Mouse (Mus musculus): ENCODE measurements around the gene Galnt4.

The Galnt4 gene

DNA sequence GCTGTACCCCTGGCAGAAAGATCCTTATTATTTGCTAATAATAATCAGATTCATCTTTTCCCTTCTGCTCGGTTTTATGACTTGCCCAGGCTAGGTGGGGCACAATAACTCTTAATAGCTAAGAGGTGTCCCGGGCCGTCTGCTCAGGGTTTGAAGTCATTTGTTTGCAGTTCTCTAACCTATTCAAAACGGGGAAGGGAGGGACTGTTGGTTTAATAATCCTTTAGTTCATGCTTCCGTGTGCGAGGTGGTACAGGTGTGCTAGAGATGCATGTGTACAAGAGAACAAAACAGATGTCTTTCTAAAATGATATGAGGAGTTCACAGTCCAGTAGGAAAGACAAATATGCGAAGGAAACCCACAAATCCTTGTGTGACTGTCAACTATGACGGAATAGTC is 6.3 kb downstream of the Galnt4 start:
- in situ Hi-C loops (cut with MboI, MseI) = no loop called here

DNA sequence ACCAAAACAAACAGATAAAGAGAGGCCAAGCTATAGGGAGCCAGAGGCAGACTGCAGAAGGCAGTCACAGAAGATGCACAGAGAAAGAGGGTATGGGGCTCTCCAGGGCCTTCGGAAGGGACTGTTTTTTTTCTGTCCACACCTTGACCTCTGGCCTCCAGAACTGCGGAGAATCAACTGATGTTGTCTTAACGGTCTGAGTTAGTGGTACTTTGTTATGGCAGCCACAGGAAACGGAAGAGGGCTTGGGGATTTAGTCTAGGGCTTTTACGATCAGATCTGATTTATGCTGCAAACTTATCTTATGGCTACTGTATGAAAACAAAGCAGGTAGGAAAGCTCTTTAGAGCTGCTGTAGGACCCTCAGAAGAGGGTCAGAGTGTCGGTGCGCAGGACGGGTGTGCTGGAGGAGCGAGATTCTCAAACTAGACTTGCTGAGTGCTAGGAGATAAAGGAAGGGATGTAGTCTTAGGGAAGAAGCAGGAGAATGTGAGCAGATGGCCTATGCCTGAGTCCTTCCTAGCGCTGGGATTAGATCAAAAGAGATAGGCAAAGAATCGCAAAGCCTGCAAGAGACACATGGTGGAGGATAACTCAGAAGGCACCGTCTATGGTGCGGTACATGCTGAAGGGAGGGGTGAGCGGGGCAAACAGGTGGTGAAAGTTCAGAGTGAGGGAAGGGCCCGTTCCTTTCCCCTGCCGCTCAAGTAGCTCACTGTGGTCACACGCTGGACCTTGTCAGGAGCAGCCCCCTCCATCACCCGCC is 7.7 kb downstream of the Galnt4 start:
- in situ Hi-C loops (cut with MboI, MseI) = no loop called here

- in situ Hi-C loops (cut with MboI, MseI) = no loop called here
These were observed 8.3 kb downstream of the Galnt4 start for GRCm38 (mm10) chr10:99116237-99116632.

DNA sequence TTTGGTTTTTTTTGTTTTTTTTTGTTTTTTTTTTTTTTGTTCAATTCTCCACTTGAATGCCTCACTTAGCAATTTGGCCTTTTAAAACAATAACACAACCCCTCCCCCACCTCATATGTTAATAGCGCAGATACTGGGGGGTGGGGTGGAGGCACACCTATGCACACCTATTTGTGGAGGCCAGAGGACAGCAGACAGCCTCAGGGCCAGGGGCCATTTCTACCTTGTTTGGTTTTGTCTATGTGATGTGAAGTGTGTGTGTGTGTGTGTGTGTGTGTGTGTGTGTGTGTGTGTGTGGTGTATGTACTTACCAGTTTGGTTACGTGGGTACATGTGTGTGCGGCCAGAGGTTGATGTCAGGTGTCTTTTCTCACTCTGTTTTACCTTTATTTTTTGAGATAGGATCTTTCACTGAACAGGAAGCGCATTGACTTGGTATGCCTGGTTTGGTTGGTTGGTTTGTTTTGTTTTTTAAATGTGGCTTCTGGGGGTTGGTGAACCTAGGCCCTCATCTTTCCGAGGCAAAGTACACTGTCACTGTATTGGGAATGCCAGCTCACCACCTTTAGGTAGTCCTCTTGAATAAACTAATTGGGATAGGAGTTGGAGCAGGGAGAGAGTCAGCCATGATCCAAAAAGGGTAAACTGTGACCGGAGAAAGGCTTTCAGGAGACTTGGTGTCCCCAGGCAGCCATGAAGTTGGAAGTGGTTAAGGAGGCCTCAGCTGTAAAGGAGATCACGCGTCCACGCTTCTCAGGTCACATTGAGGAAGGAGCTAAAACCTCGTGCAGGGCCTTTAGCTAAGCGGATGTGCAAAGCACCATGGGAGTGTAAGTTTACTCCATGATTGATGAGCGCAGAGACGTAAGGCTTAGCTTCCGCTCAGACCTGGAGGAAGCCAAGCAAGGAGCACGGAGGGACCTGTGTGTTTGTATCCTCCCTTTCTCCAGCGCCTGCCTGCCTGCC is 9.0 kb downstream of the Galnt4 start:
- in situ Hi-C loops (cut with MboI, MseI) = no loop called here

GRCm38 (mm10) chr10:99117876-99118275 is 9.9 kb downstream of the Galnt4 start:
- in situ Hi-C loops (cut with MboI, MseI) = no loop called here

- in situ Hi-C loops (cut with MboI, MseI) = no loop called here
These were observed 10.7 kb downstream of the Galnt4 start for GRCm38 (mm10) chr10:99118697-99119096.

DNA sequence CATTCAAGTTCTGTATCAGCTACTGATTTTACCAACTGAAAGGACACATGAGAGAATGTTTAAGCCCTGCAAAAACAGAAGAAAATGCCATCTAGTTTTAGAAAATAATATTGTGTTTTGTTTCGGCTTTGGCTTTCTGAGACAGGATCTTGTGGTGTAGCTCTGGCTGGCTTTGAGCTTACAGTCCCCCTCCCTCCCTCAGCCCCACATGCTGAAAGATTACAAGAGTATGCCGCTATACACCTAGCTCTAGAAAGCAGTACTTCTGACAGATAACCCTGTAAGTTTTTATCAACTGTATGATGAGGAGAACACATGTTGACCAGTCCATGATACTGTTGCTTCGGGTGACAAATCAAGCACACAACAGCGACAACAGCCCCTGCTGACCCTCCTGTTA is 11.5 kb downstream of the Galnt4 start:
- in situ Hi-C loops (cut with MboI, MseI) = no loop called here

- in situ Hi-C loops (cut with MboI, MseI) = no loop called here
These were observed 18.3 kb downstream of the Galnt4 start, which contains the start of gene Phxr2 for GRCm38 (mm10) chr10:99126225-99126624. Phxr2 (minus strand) TSS chr10:99126325.

DNA sequence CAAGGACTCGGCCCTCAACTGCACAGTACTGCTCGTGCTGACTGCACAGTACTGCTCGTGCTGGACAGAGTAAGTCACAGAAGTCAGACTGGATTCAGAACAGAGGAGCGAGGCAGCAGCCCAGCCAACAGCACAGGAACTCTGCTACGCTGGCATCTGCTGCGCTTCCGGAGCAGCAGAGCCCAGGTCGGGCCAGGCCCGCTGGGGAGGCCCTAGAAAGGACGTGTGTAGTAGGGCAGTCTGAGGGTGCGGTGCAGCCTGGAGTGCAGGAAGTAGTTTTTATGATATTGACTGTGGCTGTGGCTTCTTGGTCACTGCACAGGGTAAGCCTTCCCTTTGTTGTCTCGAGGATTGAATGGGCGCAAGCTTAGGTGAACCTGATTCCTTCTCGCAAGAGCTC is 19.0 kb downstream of the Galnt4 start:
- in situ Hi-C loops (cut with MboI, MseI) = no loop called here

GRCm38 (mm10) chr10:99127691-99128261 is 19.8 kb downstream of the Galnt4 start:
- in situ Hi-C loops (cut with MboI, MseI) = no loop called here

DNA sequence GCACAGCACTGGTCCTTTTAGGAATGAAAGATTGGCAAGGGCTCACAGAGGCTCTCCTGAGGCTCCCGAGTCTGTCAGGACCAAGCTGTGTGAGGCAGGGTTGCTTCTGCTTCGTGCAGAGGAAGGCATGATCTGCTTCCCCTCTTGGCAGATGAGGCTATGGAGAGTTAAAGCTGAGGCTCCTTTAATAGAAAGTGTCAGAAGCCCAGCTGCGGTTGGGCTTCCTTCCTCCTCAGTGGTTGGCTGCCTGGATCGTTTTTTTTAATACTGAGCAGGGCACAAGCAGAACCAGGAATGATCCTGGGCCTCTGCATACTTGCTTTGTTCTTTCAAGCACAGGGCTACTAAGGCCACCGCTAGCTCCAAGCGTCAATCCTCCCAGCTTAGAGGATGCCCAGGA is 22.7 kb downstream of the Galnt4 start:
- in situ Hi-C loops (cut with MboI, MseI) = no loop called here

GRCm38 (mm10) chr10:99131298-99131697 is 23.3 kb downstream of the Galnt4 start:
- in situ Hi-C loops (cut with MboI, MseI) = no loop called here

DNA sequence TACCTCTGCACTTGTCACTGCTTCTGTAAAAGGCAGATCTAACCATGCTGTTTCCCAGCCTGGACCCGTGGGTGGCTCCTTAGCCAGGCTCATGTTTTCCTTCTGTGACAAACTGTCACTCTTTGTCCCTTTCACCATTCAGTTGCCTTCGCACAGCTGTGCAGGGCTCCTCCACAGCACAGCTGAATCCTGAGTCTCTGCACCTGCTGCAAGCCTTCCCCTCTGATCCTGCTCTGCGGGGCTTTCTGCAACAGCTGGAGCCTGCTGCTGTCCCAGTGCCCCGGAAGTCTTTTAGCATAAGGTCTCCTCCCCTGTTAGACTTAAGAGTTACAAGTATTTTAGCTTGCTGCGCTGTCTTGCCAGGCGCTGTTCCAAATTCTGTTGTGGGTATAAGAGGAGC is 24.2 kb downstream of the Galnt4 start:
- in situ Hi-C loops (cut with MboI, MseI) = no loop called here

- in situ Hi-C loops (cut with MboI, MseI) = no loop called here
These were observed 24.8 kb downstream of the Galnt4 start for GRCm38 (mm10) chr10:99132595-99133272.

GRCm38 (mm10) chr10:99133321-99133875 is 25.4 kb downstream of the Galnt4 start:
- in situ Hi-C loops (cut with MboI, MseI) = no loop called here

DNA sequence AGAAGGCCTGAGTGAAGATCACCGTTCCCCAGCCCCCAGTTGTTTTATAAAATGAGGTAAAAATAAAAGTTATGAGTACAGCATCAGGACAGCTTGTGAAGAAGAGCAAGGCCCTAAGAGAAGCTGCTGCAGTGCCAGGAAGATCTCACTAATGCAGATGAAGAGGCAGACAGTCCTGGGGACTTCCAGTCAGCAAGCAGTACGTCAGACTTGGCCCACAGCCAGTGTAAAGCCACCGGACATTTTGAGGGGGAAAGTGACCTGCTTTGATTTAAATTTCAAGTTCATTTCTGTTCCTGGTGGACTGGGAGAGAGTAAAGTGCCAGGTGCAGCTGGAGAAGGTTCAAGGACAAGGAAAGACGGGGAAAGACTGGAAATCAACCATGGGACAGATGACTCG is 28.4 kb downstream of the Galnt4 start:
- in situ Hi-C loops (cut with MboI, MseI) = no loop called here

GRCm38 (mm10) chr10:99145611-99146010 is 37.7 kb downstream of the Galnt4 start:
- in situ Hi-C loops (cut with MboI, MseI) = no loop called here

DNA sequence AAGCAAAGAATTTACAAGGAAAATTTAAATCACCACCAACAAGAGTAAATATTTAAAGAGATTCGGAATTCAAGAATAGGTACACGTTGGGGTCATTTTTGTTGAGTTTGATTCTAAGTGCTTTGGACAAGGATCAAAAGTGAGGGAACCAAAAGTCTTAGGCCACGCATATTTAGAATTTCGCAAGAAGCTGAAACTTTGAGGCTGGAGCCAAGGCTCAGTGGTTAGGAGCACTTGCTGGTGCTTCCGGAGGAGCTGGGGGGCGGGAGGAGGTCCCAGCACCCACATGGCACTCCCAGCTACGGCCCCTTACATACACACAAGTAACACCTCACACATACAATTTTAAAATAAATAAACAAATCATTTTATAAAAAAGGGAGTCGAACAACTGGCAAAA is 38.6 kb downstream of the Galnt4 start:
- in situ Hi-C loops (cut with MboI, MseI) = no loop called here

DNA sequence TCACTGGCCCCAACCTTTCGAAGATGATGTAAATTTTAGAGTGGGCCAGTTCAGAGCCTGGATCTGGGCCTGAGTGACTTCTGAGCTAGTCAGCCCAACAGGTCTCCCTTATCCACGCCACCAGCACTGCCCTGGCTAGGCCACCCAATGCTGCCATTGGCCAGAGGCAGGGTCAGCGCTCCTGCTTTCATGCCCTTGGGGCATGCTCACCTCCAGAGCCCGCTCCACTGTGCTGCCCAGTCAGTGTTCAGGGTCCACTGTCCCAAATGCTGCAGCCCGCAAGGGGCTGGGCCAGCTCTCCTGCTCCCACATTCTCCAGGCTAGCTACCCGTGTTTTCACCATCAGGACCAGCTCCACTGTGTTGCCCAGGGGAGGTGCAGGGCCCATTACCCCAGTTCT is 42.1 kb downstream of the Galnt4 start:
- in situ Hi-C loops (cut with MboI, MseI) = no loop called here

GRCm38 (mm10) chr10:99151580-99151979 is 43.6 kb downstream of the Galnt4 start:
- in situ Hi-C loops (cut with MboI, MseI) = no loop called here

DNA sequence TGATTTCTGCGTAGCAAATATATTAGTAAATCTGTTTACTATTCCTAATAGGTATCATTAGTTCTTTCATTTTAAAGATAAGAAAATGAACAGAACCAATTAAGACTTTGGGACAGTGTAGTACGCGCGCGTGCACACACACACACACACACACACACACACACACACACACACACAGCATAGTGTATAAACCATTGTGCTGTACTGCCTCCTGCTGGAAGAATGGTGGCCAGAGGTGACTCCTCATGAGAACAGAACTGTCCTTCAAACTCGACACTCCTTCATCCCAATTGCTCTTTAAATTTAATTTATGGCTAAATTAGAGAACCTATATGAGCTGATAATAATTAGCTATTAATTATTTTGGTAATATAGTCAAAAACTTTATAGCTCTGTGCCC is 44.1 kb downstream of the Galnt4 start:
- in situ Hi-C loops (cut with MboI, MseI) = no loop called here

Measured in T-helper 2 cell (primary cell).